Mouse (Mus musculus): ENCODE measurements at regions not wholly inside any gene's neighbourhood (a gene's known extent, or its start where the extent isn't known, plus 50 kb on each side); places are given as distances from the start of the nearest gene placed in this dataset.

DNA sequence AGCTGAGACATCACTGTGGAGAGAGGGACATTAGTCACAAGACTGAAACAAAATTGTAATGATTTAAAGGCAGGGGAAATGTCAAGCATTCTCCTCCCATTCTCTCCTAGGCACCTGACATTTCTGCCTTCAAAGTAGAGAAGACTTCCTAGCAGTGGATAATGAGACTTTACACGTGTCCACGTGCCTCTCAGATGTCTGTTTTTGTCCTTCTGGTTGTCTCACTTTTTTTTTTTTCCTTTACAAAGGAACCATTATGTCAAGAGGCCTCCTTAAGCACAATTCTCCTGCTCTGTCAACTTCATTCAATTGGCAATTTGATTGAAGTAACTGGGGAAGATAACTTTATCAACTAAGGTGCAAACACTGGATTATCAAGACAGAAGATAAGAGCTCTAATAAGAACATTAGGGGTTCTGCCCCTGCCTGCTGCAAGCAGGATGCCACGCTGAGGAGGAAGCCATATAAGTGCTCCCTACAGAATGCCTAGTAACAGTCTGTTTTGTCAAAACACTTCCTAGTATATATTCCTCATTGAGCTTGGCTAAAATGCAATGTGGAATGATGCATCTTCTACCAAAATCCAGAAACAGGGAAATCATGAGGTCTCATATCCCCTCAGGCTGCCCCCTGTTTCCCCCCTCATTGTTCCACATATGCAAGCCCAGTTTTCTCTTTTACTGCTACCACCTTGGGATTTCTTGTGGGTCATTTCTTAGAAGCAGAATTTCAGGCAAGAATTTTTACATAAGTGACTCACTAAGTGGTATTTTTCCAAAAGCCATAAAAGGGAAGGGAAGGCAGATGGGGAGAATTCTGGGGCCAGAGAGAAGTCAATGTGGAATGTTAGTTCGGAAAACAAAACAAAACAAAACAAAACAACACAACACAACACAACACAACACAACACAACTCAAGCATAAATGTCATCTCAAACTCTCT lies 967.0 kb upstream of the Lrrc6 start:
- DNase-seq (ENCODE audit: low spot score): no peak

DNA sequence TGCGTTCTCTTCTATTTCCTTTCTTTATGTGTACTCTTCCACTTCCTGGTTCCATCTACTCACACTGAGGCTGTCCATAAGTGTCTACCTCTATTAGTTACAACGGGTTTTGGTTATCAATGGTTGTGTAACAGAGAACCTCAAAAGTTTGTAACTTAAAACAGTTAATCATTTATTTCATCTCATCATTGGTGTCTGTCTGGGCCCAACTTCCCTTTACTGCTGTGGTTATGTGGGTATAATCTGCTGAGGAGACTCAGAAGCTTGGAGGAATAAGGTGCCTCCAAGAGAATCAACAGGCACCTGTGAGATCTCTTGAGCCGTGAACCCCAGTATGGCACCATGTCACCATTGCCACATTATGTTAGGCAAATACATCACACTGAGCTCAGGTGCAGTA lies 962.2 kb upstream of the Lrrc6 start:
- no peak for DNase-seq (ENCODE audit: low spot score)

DNA sequence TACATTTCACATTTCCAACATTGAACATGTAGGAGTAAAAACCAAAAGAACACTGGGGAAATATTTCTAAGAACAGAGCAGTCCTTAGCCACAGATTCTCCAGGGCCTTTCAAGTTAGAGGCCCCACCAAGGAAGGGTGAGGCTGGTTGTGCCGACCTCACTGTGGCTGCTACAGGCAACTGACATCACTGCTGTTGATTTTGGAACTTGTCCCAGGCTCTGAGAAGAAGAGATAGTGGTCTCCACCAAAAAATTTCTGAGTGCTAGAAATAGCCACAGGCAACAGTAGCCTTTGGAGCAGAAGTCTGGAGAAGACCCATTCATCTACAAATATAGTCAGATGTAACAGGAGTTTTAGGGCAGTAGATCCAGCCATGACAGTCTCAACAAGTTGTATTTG lies 959.7 kb upstream of the Lrrc6 start:
- DNase-seq (ENCODE audit: low spot score): no peak

DNA sequence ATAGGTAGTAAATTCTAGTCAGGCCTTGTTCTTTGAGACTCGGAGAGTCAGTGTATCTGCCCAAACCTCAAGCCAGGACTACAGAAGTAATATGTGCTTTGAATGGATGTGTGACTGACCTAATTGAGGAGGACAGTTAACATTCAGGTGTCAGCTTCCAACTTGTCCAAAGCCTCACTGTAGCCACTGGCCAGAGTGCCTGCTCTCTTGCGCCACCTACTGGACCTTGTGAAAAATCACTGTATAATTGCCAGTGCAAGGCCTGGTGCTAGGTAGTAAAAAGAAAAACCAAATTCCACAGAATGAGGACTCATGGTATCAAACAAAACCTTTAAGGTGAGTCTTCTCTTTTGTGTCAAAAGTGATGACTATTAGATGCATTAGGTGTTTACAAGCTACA lies 933.6 kb upstream of the Lrrc6 start:
- DNase-seq (ENCODE audit: low spot score): peak; percentile 69

DNA sequence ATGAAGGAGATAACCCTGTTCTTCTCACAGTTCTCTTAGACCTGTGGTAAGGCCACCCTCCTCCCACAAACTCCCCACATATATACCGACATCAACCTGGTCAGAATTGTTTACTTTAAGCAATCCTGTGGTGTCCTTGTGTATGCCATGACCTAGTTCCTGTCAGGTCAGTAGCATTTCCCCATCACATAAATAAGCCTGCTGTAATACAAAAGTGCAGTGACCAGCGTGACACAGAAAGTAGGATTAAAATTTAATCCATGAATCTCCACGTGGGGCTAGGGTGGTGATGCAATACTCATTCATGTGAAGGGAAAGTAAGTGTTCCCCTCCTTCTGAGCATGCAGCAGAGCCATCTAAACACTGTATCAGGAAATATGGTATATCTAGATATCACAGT lies 923.2 kb upstream of the Lrrc6 start:
- DNase-seq (ENCODE audit: low spot score): no peak

DNA sequence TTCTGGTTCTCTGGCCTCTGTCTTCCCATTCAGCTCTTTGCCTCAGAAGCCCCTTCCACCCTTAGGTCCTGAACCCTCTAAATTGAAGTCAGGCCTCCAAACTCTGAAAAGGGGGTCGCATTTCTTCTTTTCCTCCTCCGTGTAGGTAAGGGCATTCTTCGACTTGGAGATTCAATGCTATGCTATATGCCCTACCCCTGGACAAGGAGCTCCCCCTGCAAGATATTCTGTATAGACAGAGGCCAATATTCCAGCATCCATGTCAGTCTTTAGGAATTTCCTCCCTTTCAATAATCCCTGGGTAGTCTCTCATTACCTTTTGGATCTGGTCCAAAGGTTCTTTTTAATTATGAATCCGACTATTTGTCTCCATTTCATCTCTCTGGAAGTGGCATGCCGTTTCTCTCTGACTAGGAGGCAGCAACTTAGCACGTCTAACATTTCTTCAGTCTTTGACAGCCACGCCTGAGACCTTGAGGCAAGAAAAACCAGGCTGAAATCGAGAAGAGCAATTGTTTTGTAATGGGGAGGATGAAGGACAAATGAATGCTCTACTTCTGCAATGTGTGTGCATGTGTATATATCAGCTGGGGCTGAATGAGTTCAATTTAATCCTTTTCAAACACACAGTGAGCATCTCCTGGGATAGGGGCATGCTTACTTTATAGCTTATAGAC lies 921.7 kb upstream of the Lrrc6 start:
- no peak for DNase-seq (ENCODE audit: low spot score)

DNA sequence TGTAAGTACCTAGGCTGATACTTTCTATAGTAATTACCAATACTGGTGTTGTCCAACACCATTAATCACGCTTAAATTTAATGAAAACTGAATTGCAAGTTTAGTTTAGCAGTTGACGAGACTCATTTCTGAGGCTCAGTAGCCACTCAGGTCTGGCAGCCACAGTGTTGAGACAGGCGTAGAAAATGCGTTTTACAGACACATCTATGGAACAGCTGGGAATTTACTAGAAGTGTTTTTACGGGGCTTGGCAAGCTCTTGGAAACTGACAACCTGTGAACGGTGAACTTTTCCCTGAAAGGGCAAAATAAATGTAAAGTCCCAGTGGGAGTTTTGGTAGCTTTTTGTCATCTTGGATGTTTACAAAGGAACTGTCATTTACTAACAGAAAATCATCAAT lies 920.1 kb upstream of the Lrrc6 start:
- DNase-seq (ENCODE audit: low spot score): no peak

DNA sequence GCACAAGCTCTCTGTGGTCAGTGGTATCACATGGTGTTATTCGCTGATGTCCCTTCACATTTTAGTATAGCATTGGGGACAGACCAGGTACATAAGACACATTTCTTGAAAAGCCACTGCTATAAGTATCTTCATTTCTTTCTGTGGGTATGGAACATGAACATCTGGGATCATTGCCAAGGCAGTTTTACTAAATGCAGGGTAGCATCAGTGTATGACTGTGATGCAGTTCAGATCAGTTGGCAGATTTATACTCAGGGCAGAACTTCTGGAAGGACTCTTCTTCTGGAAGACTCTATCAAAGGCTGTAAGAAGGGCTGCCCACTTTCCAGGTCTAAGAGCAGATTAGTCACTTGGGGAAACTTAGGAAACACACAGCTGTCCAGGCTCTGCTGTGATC lies 919.0 kb upstream of the Lrrc6 start:
- no peak for DNase-seq (ENCODE audit: low spot score)

DNA sequence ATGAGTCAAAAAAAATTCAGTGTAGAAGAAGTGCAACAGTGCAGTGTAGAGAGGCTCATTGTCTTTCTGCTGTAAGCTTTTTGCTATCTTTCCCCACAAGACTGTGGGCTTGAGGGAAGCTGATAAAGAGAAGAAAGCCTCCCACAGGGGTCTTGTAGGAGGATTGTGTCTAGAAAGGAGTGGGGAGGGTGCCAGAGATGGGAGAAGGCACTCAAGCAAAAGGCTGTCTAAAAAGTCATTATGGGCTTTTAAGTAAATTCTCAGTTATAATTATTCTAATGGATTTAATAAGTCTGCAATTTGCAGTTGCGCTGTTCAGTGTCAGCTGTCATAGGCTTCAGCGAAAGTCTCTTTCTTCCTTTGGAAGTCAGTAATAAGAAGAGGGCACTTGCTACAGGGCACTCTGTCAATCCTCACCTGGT lies 917.0 kb upstream of the Lrrc6 start:
- DNase-seq (ENCODE audit: low spot score): no peak

DNA sequence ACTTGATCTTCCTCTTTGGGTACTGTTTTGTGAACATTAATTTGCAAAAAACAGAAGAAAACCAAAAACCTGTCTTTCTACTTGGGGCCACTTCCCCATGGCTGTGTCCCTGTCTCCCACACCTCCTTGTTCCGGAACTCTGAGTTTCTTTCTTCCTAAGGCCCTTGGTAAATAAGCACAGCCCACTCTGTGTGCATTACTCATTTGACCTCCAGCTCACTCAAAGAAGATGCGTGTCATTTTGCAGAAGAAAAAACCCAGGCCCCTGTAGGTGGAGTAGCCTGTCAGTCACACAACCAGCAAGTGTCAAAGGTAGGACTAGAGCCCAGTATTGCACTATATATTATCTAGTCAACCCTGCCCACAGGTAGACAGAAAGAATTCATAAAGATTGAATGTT lies 915.1 kb upstream of the Lrrc6 start:
- no peak for DNase-seq (ENCODE audit: low spot score)

DNA sequence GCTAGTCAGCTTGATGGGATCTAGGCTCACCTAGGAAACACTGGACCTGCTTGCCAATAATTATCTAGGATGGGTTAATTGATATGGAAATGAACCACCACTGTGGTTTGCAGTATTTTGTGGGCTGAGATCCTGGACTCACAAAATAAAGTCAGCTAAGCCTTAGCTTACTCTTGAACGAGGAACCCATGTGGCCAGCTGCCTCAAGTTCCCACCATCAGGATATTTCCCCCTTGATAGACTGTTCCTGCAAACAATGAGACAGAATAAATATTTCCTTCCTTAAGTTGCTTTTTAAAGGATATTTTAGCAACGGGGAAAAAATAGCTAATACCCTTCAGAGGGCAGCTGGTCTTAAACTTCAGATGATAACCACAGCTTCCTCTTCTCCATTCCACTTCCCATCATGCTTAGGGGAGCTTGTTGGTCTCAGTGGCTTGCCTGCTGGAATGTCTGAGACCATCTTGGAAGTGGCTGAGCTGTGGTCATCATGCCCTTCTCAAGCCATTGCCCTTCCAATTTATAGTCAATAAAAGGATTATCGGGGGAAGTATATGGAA lies 913.7 kb upstream of the Lrrc6 start:
- DNase-seq (ENCODE audit: low spot score): no peak

DNA sequence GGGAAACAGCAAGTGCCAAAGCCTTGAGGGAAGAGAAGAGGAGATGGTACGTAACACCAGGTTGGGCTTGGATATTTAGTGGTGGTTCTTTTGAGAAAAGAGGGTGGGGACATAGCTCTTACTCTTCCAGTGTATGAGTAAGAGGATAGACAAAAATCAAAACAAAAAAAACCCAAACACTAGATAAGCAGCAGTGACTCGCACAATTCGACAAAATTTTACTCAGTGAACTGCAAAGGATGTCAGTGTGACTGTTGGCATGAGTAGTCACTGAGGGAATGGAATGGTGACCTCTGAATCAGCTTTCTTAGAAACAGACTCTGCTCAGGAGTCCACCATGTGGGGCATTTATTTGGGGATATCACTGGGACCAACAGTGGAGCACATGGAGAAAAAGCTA lies 912.9 kb upstream of the Lrrc6 start:
- no peak for DNase-seq (ENCODE audit: low spot score)

DNA sequence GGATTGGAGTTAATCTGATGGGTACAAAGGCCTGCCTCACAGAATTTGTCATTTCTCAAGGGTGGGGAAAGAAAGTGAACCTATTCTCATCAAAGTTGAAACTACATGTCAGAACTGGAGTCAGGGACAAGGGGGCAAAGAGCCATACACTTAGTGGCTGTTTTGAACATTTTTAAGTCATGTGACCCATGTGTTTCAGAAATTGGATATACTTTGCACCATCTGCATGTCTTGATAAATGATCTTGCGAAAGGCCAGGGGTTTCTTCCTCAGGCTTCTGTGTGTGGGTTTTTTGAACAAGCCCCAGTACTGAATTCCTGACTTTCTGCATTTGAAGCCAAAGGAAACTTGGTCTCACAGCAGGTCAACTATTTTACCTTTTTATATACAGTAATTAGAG lies 911.7 kb upstream of the Lrrc6 start:
- DNase-seq (ENCODE audit: low spot score): no peak

DNA sequence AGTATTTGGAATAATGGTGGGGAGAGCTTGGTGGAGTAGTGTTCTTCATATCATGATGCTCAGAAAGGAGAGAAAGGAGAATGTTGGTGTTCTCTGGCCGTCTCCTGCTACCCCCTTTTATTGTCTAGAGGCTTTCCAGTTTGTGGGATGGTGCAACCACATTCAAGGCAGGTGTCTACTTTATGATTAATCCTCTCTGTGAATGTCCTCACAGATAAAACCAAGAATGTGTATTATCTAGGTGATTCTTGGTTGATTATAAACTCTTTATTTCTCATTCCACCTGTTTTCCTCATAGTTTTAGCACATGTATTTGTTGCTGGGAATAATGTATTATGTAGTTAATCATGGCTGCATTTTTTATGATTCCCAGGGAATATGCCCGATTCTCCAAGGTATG lies 910.9 kb upstream of the Lrrc6 start:
- no peak for DNase-seq (ENCODE audit: low spot score)

DNA sequence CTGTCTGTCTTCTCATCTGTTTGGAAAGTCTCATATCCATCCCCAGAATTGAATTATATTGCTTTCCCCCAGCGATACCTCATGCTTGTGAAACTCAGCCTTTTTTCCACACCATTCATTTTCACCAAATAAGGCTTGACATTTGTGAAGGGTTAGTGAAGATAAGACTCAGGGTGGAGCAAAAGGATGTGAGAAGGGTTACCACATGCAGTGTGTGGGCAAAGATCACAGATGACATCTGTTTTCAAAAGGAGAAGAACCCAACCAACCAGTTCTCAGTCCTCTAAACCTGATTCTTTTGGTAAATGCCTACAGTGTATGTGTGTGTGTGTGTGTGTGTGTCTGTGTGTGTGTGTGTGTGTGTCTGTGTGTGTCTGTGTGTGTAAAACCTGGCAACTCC lies 909.3 kb upstream of the Lrrc6 start:
- DNase-seq (ENCODE audit: low spot score): peak; percentile 26

DNA sequence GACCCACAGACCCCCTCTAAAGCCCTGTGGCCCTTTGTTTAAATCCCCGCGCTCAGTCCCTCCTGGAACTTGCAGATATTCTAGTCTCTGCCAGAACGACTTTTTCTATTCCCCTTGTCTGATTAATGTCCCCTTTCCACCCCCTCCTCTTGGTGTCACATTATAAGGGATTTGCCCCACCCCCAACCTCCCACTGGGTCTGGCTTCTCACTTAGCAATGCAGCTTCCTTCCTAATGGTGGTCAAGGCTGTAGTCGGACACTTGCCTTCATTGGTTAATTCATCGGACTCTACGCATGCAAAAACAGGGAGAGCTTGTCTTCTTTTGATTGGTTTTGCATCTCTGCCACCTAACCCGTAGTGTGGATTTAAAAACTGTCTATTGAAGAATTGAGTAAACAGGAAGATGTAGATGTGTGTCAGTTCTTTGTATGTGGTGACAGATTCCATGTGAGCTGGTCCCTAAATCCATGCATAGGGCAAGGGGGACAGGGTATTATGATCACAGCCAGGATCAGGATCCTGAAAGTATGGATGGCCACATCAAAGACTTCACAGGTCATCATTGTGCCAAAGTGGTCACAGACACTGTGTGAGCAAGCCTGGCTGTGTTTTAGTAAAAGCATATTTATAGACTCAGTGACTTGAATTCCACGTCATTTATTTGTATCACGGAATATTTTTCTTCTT lies 908.3 kb upstream of the Lrrc6 start:
- DNase-seq (ENCODE audit: low spot score): no peak

DNA sequence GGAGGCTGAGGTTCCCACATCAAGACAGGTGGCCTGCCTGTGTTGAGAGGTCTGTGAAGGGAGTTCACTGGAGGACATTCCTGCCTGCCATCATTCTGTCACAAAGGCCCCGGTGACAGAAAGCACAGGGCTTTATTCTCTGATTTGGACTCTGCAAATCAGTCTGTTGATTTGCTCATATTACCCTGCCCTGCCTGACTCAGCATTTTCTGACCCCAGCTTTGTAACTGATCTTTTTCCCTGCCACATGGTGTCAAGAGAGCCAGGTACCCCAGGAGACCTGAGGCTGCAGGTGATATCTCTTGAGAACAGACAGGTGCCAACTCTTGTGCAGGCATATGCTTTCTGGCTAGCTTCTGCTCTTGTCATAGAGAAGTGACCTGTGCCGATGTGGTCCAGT lies 906.5 kb upstream of the Lrrc6 start:
- DNase-seq (ENCODE audit: low spot score): no peak

DNA sequence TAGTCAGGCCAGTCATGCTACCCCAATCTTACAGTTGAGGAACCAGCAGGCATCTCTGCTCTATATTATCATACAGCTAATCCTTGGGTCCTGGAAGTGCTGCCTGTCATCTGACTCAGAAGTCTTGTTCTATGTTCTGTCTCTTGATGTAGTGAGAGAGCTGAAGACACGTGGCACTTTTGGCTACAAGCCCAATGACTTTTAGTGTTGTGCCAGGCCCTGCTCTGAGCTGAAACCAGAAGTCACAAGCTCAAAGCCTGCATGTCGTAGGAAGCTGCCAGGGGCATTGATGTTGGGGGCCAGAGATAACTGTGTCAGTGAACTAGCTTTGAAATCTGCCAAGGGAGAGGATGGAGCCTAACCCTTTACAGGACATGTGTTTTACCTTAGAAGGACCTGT lies 904.8 kb upstream of the Lrrc6 start:
- DNase-seq (ENCODE audit: low spot score): peak; percentile 8

DNA sequence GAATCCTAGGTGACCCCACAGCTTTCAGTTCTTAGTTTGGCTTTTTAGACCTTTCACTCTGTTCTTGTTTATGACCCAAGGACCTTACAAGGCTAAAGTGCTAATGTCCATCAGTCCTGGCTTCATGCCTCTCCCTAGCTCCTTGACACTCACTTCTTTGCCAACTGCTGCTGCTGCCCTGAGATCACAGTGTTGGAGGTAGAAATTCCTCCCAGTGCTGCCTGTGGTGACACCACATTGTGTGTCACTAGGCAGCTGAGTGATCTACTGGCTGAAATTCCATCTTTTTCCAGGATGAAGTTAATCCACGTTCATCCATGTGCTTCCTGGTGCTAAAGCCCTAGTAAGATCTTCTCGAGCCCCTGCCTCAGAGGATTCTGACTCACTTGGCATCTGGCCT lies 904.3 kb upstream of the Lrrc6 start:
- no peak for DNase-seq (ENCODE audit: low spot score)

DNA sequence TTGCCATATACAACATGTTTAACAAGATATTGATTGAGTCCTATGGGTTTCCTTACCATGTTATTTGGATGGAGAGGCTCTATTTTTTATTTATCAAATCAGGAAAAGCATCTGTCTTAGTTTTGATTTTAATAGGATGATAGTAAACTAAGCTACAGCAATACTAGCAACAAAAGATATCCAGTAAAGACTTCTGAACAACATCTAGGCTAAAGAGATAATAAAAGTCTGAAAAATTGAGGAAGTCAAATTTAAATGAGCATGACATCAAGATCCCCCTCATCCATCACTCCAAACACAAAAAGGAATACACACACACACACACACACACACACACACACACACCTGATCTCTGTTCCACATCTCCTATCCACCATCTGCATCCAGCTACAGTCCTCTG lies 901.6 kb upstream of the Lrrc6 start:
- no peak for DNase-seq (ENCODE audit: low spot score)

DNA sequence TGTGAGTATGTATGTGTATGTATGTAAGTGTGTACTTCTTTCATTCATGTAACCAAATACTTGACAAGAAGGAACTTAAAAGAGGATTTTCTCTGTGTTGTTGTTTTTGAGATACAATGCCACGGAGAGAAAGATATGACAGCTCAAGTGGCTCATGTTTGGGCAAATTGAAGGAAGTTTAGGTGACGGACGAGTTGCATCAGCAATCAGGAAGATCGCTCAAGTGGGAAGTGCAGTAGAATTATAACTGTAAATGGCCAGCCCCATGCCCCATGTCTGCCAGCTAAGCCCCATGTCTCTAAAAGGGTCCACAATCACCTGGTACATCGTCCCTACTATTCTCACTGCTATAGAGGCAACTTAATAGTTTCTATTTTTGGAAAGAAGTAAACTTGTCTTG lies 896.6 kb upstream of the Lrrc6 start:
- DNase-seq (ENCODE audit: low spot score): no peak

DNA sequence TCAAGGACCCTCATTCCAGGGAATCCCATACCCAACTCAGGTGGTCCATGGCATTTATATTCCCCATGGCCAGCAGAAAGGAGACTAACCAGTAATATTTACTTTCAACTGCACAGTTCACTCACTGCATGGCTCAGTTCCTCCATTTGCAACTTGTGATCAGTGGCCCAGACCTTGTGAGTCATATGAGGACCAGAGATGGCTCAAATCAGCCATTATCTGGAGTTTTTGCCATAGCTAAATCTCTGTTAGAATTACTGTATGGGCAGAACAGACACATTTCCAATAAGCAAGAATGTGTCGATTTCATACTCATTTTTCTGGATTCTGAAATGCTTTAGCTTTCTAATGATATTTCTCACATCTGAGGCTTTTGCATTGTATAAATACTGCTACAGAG lies 894.4 kb upstream of the Lrrc6 start:
- DNase-seq (ENCODE audit: low spot score): no peak

DNA sequence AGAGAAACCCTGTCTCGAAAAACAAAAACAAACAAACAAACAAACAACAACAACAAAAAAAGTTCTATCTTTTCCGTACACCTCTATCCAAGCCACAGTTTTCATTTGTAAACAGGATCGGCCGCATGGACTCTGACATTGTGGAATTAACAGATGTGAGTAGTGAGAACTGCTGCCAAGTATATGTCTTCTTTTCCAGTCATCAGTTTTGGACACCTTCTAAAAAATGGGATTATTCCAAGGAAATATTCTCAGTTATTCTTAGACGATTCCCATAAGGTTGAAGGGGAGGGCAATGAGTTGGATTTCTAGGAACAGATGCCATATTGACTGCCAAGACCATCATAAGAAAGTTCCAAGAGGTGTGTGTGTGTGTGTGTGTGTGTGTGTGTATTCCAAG lies 891.2 kb upstream of the Lrrc6 start:
- DNase-seq (ENCODE audit: low spot score): peak; percentile 8
